Mouse (Mus musculus): ENCODE data around the gene Tdo2. TPM values are rescaled to one million over a fixed set of nuclear protein-coding genes. Genes with fewer than 3 reads are reported as not detected.

Tdo2 gene
- polyA plus RNA-seq, 1 experiment from 2014 or later, result not detected

DNA sequence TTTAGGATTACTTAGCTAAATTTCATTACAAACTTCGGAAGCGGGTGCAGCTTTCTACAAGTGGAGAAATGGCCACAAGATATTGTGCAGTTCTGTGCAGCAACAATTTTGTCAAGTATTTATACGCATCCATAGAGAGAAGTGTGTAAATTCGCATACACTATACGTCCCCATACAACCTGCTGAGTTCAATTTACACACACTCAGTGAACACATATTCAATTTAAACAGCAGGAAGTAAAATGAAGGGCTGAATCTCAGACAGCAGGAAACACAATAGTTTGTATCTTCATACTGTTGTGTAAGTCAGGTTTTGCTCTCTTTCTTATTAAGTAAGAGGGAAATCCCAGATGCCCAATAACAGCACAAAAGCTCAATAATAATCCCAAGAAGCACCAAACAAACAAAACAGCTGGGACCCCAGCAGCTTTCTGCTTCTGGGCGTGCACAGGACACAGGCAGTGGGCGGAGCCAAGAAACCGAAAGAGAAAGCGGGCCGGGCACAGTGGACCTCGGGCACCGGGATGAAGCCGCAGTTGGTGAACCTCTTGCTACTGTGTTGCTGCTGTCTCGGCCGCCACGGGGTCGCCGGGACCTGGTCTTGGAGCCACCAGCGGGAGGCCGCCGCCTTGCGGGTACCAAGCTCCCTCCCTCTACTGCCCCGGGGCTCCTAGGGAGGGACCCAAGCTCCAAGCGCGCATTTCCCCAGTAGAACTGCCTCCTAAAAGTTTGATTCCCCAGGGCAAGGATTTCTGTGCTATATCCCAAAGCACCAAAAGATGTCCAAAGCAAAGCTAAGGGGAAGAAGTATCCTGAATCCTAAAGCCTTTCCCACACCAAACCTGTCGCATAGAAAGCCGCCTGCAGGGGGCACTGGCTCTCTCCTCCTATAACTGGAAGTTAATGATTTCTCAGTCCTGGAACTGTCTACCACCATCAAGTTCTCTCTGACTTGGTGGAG is 43.6 kb downstream of the Tdo2 start, which contains the start of gene Ctso:
Gene Ctso, plus strand, starts transcription at position 461 of the 961 bp plus-strand sequence.
- H3K36me3 ChIP-seq (ENCODE audit: control insufficient read depth, insufficient read depth, low read length), result no peaks in the 10 kb centered on the region
- H3K9me3 ChIP-seq (replicated peaks; ENCODE audit: control insufficient read depth, low read length, poor library complexity, severe bottlenecking), result no peaks in the 10 kb centered on the region
- WGBS, result 8% methylated on average over 27 of the region's 27 CpGs
- peak; percentile 93 for ATAC-seq
- peak within 1 kb of the TSS; percentile 66 for H3K27ac ChIP-seq (ENCODE audit: low read length)
- H3K27me3 ChIP-seq (ENCODE audit: control insufficient read depth, insufficient read depth, low read depth, low read length), result no peaks in the 10 kb centered on the region
- H3K4me2 ChIP-seq (ENCODE audit: low read length), result peak within 1 kb of the TSS; percentile 78
- peak within 1 kb of the TSS; percentile 78 for H3K9ac ChIP-seq (ENCODE audit: low read depth, low read length)
- peak within 1 kb of the TSS; percentile 68 for H3K4me3 ChIP-seq (ENCODE audit: low read depth, low read length)
- peaks cover 5% of the 10 kb centered on the region; the same call in 1 of the 2 replicates for H3K4me1 ChIP-seq (ENCODE audit: control insufficient read depth, insufficient read depth, low read length)

DNA sequence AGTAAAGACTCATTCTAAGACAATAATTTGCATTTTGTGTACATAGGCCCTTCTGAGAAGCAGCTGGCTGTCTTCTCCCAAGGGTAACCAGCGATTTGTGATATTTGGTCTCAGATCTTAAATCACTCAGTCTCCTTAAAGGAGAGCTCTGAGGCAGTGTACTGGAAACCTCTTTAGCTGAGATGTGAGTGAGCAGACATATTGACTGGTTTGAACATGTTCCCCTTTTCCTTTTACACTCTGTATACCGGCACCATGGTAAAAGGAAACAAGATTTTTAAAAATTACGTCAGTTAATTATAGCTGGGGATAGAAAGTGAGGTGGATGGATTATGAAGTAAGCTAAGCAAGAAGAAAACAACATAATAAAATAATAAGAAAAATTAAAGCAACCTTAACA is 44.3 kb downstream of the Tdo2 start:
- no peaks in the 10 kb centered on the region for H3K9me3 ChIP-seq (replicated peaks; ENCODE audit: control insufficient read depth, low read length, poor library complexity, severe bottlenecking)
- no peak overlapping the region for H3K27ac ChIP-seq (ENCODE audit: low read length)
- peaks cover 9% of the 10 kb centered on the region; the same call in 1 of the 2 replicates for H3K4me1 ChIP-seq (ENCODE audit: control insufficient read depth, insufficient read depth, low read length)
- 66% methylated on average over 3 of the region's 3 CpGs for WGBS
- no peak overlapping the region for H3K4me3 ChIP-seq (ENCODE audit: low read depth, low read length)
- no peak for ATAC-seq
- H3K36me3 ChIP-seq (ENCODE audit: control insufficient read depth, insufficient read depth, low read length), result no peaks in the 10 kb centered on the region
- no peak overlapping the region for H3K9ac ChIP-seq (ENCODE audit: low read depth, low read length)
- no peaks in the 10 kb centered on the region for H3K27me3 ChIP-seq (ENCODE audit: control insufficient read depth, insufficient read depth, low read depth, low read length)
- H3K4me2 ChIP-seq (ENCODE audit: low read length), result no peak overlapping the region

DNA sequence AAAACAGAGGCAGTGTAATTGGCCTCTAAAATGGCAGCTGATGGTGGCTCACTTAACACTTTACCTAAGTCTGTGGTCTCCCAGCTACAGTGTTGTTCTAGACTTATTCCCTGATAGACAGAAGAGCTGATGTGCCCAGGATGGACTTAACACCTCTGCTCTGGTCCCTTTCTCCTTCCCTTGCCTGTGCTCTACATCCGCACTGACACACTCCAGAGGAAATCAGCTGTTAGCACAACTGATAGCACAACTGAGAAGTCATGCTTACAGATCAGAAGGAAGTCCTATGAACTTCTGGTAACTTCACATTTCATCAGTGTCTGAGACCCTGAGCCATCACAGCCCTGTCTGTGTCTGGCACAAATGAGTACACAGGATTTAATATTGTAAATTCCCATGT is 46.9 kb downstream of the Tdo2 start:
- ATAC-seq, result no peak
- H3K9ac ChIP-seq (ENCODE audit: low read depth, low read length), result no peak overlapping the region
- WGBS, result 88% methylated on average over 1 of the region's 1 CpGs
- H3K4me1 ChIP-seq (ENCODE audit: control insufficient read depth, insufficient read depth, low read length), result peaks cover 13% of the 10 kb centered on the region
- no peak overlapping the region for H3K4me2 ChIP-seq (ENCODE audit: low read length)
- no peak overlapping the region for H3K27ac ChIP-seq (ENCODE audit: low read length)
- no peaks in the 10 kb centered on the region for H3K27me3 ChIP-seq (ENCODE audit: control insufficient read depth, insufficient read depth, low read depth, low read length)
- no peaks in the 10 kb centered on the region for H3K36me3 ChIP-seq (ENCODE audit: control insufficient read depth, insufficient read depth, low read length)
- H3K4me3 ChIP-seq (ENCODE audit: low read depth, low read length), result no peak overlapping the region
- H3K9me3 ChIP-seq (replicated peaks; ENCODE audit: control insufficient read depth, low read length, poor library complexity, severe bottlenecking), result no peaks in the 10 kb centered on the region

DNA sequence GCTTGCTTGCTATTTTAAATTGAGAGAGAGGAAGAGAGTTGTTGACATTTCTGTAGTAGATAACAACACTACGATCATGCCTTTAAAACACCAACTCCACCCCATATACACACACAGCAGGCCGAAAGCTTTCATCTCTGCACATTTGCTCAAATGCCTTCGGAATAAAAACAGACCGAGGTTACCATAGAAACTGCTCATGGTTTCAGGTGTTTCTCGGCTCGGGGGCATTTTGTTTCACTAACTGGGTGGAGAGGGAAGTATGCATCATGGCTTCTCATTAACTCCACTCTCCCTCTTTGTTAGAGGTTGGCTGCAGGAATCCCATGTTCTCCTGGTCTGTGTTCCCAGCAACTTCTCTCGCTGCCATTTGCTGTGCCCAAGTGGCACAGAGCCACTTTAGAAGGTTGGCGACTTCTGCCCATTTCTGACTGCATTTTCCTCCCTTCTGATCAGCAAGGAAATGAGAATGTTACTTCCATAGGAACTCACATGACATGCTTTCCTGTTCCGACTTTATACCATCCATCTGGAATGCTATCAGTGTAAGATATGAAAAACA is 49.2 kb downstream of the Tdo2 start:
- Histone ChIP-seq H3K36me3 (ENCODE audit: control insufficient read depth, insufficient read depth, low read length) (no peaks in the 10 kb centered on the region), H3K4me3 (ENCODE audit: low read depth, low read length) (no peak overlapping the region), H3K4me2 (ENCODE audit: low read length) (no peak overlapping the region), H3K9me3 (replicated peaks; ENCODE audit: control insufficient read depth, low read length, poor library complexity, severe bottlenecking) (no peaks in the 10 kb centered on the region), H3K4me1 (ENCODE audit: control insufficient read depth, insufficient read depth, low read length) (peaks cover 20% of the 10 kb centered on the region; the same call in 1 of the 2 replicates), H3K27ac (ENCODE audit: low read length) (peak overlapping the region; percentile 35), H3K27me3 (ENCODE audit: control insufficient read depth, insufficient read depth, low read depth, low read length) (no peaks in the 10 kb centered on the region), H3K9ac (ENCODE audit: low read depth, low read length) (no peak overlapping the region)
- ATAC-seq, result peak; percentile 61
- WGBS, result 47% methylated on average over 9 of the region's 9 CpGs

DNA sequence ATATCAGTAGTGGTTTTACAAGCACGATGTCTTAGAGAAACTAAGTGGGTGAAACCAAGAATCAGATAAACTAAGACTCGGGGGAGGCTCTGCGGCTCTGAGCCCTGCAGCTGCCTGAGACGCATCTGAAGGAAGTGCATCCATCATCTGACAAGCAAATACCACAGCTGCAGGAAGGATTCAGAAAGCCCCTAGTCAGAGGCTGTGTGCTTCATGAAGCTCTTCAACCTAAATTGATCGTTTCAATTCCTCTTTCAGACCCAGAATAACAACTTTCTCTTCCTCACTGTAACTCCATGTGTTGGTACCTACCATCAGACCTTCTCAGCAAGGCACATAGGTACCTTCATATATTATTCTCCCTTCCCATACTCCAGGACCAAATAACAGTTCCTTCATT is 50.1 kb downstream of the Tdo2 start:
- no peak overlapping the region for H3K9ac ChIP-seq (ENCODE audit: low read depth, low read length)
- WGBS, result 70% methylated on average over 5 of the region's 5 CpGs

DNA sequence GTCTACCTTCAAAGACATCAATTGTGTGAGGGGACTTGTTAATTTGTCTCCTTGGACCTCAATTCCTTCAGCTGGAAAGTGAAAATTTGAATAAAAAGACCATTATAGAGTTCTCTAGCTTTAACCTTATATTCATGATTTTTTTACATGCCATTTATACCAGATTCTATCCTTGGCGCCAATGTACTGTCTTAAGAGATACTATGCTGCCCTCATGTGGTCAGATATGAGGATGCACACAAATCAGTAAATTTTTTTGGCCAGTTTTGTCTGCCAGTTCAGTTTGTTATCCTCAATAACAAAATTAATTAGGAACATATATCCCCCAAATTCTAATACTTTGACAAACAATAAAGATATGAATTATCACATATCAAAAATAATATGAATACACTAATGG is 51.1 kb downstream of the Tdo2 start:
- Histone ChIP-seq H3K9ac (ENCODE audit: low read depth, low read length) (no peak overlapping the region), H3K27me3 (ENCODE audit: control insufficient read depth, insufficient read depth, low read depth, low read length) (no peaks in the 10 kb centered on the region), H3K36me3 (ENCODE audit: control insufficient read depth, insufficient read depth, low read length) (no peaks in the 10 kb centered on the region), H3K9me3 (replicated peaks; ENCODE audit: control insufficient read depth, low read length, poor library complexity, severe bottlenecking) (no peaks in the 10 kb centered on the region), H3K4me2 (ENCODE audit: low read length) (no peak overlapping the region), H3K4me3 (ENCODE audit: low read depth, low read length) (no peak overlapping the region), H3K4me1 (ENCODE audit: control insufficient read depth, insufficient read depth, low read length) (peaks cover 17% of the 10 kb centered on the region; the same call in 1 of the 2 replicates), H3K27ac (ENCODE audit: low read length) (no peak overlapping the region)
- no peak for ATAC-seq
- 2% methylated on average over 1 of the region's 1 CpGs for WGBS

More for the DNA sequence above, 50.1 kb downstream of the Tdo2 start:
- no peak for ATAC-seq
- H3K4me3 ChIP-seq (ENCODE audit: low read depth, low read length), result no peak overlapping the region
- H3K36me3 ChIP-seq (ENCODE audit: control insufficient read depth, insufficient read depth, low read length), result no peaks in the 10 kb centered on the region
- H3K27me3 ChIP-seq (ENCODE audit: control insufficient read depth, insufficient read depth, low read depth, low read length), result no peaks in the 10 kb centered on the region
- H3K4me2 ChIP-seq (ENCODE audit: low read length), result no peak overlapping the region
- peaks cover 17% of the 10 kb centered on the region; the same call in 1 of the 2 replicates for H3K4me1 ChIP-seq (ENCODE audit: control insufficient read depth, insufficient read depth, low read length)
- peak overlapping the region; percentile 20; the same call in 1 of the 2 replicates for H3K27ac ChIP-seq (ENCODE audit: low read length)
- no peaks in the 10 kb centered on the region for H3K9me3 ChIP-seq (replicated peaks; ENCODE audit: control insufficient read depth, low read length, poor library complexity, severe bottlenecking)

DNA sequence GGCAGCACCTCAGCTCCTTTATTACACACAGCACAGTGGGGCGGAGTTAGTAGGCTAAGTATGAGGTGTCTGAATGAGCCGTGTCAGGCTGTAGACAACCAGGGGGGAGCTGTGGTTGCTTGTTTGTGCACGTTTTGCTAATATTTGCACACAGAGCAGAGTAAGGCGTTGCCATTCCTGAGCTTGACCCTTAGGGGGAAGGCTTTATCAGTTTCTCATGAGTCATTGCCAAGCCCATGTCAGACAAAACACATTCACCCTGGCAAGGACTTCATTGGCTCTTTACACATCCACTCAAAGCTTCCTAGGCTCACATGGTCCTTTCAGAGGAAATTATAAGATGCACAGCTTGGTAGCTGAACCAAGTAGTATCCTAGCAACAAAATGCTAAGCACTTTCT is 53.1 kb downstream of the Tdo2 start:
- H3K9me3 ChIP-seq (replicated peaks; ENCODE audit: control insufficient read depth, low read length, poor library complexity, severe bottlenecking), result no peaks in the 10 kb centered on the region
- H3K27me3 ChIP-seq (ENCODE audit: control insufficient read depth, insufficient read depth, low read depth, low read length), result no peaks in the 10 kb centered on the region
- WGBS, result 49% methylated on average over 4 of the region's 4 CpGs
- no peak overlapping the region for H3K4me2 ChIP-seq (ENCODE audit: low read length)
- ATAC-seq, result peak; percentile 71
- peak overlapping the region; percentile 12; the same call in 1 of the 2 replicates for H3K27ac ChIP-seq (ENCODE audit: low read length)
- peaks cover 17% of the 10 kb centered on the region; the same call in 1 of the 2 replicates for H3K4me1 ChIP-seq (ENCODE audit: control insufficient read depth, insufficient read depth, low read length)
- no peak overlapping the region for H3K4me3 ChIP-seq (ENCODE audit: low read depth, low read length)
- no peaks in the 10 kb centered on the region for H3K36me3 ChIP-seq (ENCODE audit: control insufficient read depth, insufficient read depth, low read length)
- H3K9ac ChIP-seq (ENCODE audit: low read depth, low read length), result no peak overlapping the region

DNA sequence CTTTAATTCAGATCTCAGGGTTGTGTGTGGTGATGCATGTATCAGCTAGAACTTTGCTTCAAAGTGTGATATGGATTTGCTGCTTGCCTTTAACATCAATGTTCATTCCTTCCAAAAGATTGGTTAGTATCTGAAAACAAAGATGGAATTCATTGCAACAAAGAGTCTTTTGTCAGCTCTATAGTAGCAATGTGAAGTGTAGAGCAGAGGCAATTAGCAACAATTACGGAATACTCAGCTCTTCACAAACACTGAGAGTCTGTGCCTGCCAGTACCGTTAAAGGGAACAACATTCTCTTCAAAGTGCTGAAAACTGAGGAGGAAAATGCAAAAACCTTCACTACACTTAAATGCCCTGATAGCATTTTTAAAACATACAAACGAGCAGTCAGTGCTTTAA is 56.3 kb downstream of the Tdo2 start:
- Histone ChIP-seq H3K9me3 (replicated peaks; ENCODE audit: control insufficient read depth, low read length, poor library complexity, severe bottlenecking) (no peaks in the 10 kb centered on the region), H3K27me3 (ENCODE audit: control insufficient read depth, insufficient read depth, low read depth, low read length) (no peaks in the 10 kb centered on the region), H3K27ac (ENCODE audit: low read length) (no peak overlapping the region), H3K4me1 (ENCODE audit: control insufficient read depth, insufficient read depth, low read length) (peaks cover 10% of the 10 kb centered on the region; the same call in 1 of the 2 replicates), H3K4me2 (ENCODE audit: low read length) (no peak overlapping the region), H3K9ac (ENCODE audit: low read depth, low read length) (no peak overlapping the region), H3K36me3 (ENCODE audit: control insufficient read depth, insufficient read depth, low read length) (no peaks in the 10 kb centered on the region), H3K4me3 (ENCODE audit: low read depth, low read length) (no peak overlapping the region)
- 57% methylated on average over 3 of the region's 3 CpGs for WGBS
- ATAC-seq, result no peak

DNA sequence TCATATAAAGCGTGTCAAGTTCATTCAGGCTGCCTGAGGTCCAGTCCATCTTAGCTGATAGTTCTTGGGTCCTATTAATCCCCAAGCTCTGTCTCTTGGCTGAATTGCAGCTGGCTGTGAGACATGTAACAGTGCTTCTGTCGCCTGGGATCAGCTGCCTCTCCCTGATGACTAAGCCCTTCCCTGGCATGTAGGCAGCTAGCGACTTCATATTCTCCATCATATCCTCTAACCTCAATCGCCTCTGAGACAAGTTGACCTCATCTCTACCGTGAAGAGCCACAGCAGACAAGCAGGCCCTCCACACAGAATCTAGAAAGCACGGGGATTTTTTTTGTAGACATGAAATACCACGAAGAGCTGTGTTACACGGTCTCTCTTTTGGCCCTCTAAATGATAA is 57.8 kb downstream of the Tdo2 start:
- H3K4me1 ChIP-seq (ENCODE audit: control insufficient read depth, insufficient read depth, low read length), result peaks cover 5% of the 10 kb centered on the region; the same call in 1 of the 2 replicates
- no peak overlapping the region for H3K4me2 ChIP-seq (ENCODE audit: low read length)
- H3K27ac ChIP-seq (ENCODE audit: low read length), result no peak overlapping the region
- H3K27me3 ChIP-seq (ENCODE audit: control insufficient read depth, insufficient read depth, low read depth, low read length), result no peaks in the 10 kb centered on the region
- ATAC-seq, result no peak
- H3K4me3 ChIP-seq (ENCODE audit: low read depth, low read length), result no peak overlapping the region
- no peaks in the 10 kb centered on the region for H3K9me3 ChIP-seq (replicated peaks; ENCODE audit: control insufficient read depth, low read length, poor library complexity, severe bottlenecking)
- H3K9ac ChIP-seq (ENCODE audit: low read depth, low read length), result no peak overlapping the region
- no peaks in the 10 kb centered on the region for H3K36me3 ChIP-seq (ENCODE audit: control insufficient read depth, insufficient read depth, low read length)
- 84% methylated on average over 8 of the region's 8 CpGs for WGBS

All from midbrain, embryonic 16.5 days (tissue).